Mouse (Mus musculus) olfactory bulb, adult 2 months (tissue): ENCODE measurements around the gene Bst2. TPM values are rescaled to one million over a fixed set of nuclear protein-coding genes. Genes with fewer than 3 reads are reported as not detected.
"Not testable (repeated sequence)": the region's sequence is repeated elsewhere in the genome, so short reads cannot be mapped to it uniquely, and the experiment has no call there.

Source experiments
- H3K27ac ChIP-seq: fragments of 200-500 bp; 2 replicates; pipeline ENCODE4 v1.5.1; 2012; ENCODE audit warnings: low read depth, low read length; ENCODE audit not compliant: insufficient read depth
- H3K4me1 ChIP-seq: fragments of 200-500 bp; 2 replicates; pipeline ENCODE4 v1.6.1; 2012; ENCODE audit warnings: low read length; ENCODE audit not compliant: control insufficient read depth, insufficient read depth
- H3K4me3 ChIP-seq: fragments of 200-500 bp; 2 replicates; pipeline ENCODE4 v1.5.1; 2012; ENCODE audit warnings: mild to moderate bottlenecking, low read depth, low read length, moderate library complexity; ENCODE audit not compliant: insufficient read depth
- CTCF ChIP-seq: fragments of 200-500 bp; IDR thresholded peaks from 2 replicates; pipeline ENCODE4 v1.5.1; 2012; ENCODE audit warnings: low read depth, mild to moderate bottlenecking, low read length, moderate library complexity; ENCODE audit not compliant: insufficient read depth
- POLR2A ChIP-seq: fragments of 200-500 bp; IDR thresholded peaks from 2 replicates; pipeline ENCODE4 v1.6.1; 2012; ENCODE audit warnings: mild to moderate bottlenecking, low read depth, low read length, moderate library complexity; ENCODE audit not compliant: insufficient read depth
- WGBS: fragments of 180-500 bp; shearing (Covaris S2); methylation state at CpG from one replicate; pipeline ENCODE4 v1.1.7; 2018; 5-methylcytosine and 5-hydroxymethylcytosine counted together
- polyA plus RNA-seq: library from polyadenylated mRNA; stranded (reverse); fragments of >200 nt; gene quantifications from 2 replicates; pipeline ENCODE4 v1.2.4, GENCODE M21; 2012; ENCODE audit warnings: low replicate concordance; ENCODE audit not compliant: missing spikeins, insufficient read depth, insufficient read length

Gene Bst2
- polyA plus RNA-seq, 1 experiment = not detected

DNA sequence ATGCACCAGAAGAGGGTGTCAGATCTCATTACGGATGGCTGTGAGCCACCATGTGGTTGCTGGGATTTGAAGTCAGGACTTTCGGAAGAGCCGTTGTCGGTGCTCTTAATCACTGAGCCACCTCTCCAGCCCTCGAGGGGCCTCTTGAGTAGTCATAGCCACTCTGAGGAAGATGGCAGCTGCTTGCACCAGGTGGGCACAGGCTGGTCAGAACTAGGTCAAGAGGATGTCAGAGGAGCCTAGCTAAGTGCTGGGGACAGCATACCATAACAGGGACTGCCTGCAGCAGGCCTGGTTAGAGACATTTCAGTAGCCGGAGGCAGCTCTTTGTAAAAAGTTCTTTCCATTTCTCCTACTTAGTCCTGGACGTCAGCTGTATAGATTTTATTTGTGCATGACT lies 13.5 kb upstream of the Bst2 start:
- Histone ChIP-seq H3K27ac (no peak overlapping the region), H3K4me1 (no peaks in the 10 kb centered on the region), H3K4me3 (no peak overlapping the region)
- 72% methylated on average over 7 of the region's 7 CpGs for WGBS
- TF ChIP-seq POLR2A = no peak
- TF ChIP-seq CTCF = no peak

DNA sequence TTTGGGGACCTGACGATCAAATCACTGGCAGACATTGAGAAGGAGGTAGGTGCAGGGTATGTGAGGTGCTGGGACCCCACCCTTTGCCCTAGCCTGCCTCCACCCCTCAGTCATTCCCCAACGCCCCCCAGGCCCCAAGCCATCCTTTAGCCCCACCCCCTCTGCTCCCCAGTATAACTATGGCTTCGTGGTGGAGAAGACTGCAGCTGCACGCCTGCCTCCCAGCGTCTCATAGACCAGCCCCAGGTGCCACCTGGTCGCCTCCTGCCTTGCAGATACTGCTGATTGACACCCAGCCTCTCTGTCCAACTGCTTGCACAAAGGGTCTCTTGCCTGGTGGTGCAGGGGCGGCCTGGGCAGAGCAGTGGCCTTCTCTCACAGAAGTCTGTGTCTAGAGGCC lies 10.3 kb upstream of the Bst2 start:
- Histone ChIP-seq H3K4me1 (peaks cover 10% of the 10 kb centered on the region), H3K4me3 (no peak overlapping the region), H3K27ac (no peak overlapping the region)
- 82% methylated on average over 7 of the region's 7 CpGs for WGBS
- TF ChIP-seq POLR2A (no peak), CTCF (no peak)

DNA sequence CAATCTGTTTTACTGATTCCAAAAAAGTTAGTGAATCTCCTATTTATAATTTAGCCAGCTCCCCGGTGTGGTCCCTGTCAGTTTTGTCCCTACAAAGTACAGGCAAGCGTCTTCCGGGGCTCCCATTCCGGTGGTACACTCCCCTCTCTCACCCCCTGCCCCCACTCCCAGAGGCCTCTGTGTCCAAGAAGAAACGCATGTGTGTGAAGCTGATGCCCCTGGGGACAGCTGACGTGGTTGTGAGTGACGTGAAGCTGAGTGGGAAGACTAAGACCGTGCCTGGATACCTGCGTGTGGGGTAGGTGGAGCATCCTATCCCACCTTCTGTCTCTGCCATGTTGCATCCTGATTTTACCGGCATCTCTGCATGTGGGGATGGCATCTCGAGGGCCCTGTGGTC lies 7.8 kb upstream of the Bst2 start:
- no peak for TF ChIP-seq CTCF
- TF ChIP-seq POLR2A = no peak
- no peak overlapping the region for H3K27ac ChIP-seq
- H3K4me3 ChIP-seq = no peak overlapping the region
- WGBS = 89% methylated on average over 11 of the region's 11 CpGs
- peaks cover 10% of the 10 kb centered on the region for H3K4me1 ChIP-seq

DNA sequence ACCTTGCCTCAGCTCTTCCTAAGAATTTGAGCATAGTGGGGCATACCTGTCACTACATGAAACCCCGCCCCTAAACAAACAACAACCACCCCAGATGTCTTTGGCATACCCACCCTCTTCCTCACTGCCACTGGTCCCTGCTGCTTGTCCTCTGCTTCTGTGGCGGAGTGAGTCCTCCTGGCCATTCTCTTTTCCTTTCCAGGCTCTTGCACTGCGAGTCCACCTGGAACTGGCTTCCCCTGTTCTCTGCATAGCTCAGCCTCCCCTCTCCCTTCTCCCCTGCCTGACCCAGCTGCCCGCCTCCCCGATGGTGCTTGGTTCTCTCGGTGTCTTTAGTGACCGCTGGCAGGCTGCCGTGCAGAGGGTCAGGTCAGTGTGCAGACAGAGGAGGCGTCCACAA lies 6.5 kb upstream of the Bst2 start:
- TF ChIP-seq POLR2A (no peak), CTCF (no peak)
- H3K4me3 ChIP-seq = peak overlapping the region; percentile 85; the same call in 1 of the 2 replicates
- H3K27ac ChIP-seq = no peak overlapping the region
- 87% methylated on average over 9 of the region's 9 CpGs for WGBS
- peaks cover 10% of the 10 kb centered on the region for H3K4me1 ChIP-seq

DNA sequence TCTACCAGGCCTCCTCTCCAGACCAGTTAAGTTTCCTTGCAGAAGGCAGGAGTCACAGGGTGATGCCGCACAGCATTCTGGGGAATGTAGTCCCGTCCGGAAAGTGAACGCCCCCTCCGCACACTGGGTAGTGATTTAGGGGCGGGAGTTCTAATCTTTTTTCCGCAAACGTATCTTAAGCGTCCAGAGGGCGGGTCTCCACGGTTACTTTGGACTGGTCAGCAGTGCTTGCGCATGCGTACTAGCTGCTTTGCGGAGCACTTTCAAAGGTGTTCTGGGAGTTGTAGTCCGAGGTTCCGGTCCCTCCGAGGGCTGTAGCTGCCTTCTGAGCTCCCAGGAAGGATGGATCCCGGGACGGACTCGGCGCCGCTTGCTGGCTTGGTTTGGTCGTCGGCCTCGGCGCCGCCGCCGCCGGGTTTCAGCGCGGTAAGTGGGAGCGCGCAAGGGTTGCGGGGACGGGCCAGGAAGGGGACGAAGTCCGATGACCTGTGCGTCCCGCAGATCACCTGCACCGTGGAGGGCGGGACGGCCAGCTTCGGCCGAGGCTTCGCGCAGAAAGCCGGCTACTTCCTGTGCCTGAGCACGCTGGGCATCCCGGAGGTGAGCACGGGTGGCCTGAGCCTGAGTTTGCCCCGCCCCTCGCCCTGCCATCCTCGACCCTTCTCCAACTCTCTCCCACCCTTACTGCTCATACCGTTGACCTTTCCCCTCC lies 5.5 kb upstream of the Bst2 start, which contains the start of gene Mvb12a:
Gene Mvb12a (plus strand): TSS at position 291 of the 712 bp plus-strand sequence.
- TF ChIP-seq CTCF (no peak), POLR2A (0 out of 2 replicates have a peak, but pooled peaks have one; percentile 23)
- H3K4me3 ChIP-seq = peak within 1 kb of the TSS; percentile 85
- H3K27ac ChIP-seq = 0 out of 2 replicates have a peak within 1 kb of the TSS, but pooled peaks have one; percentile 23
- WGBS = under 1% methylated on average over 54 of the region's 55 CpGs
- H3K4me1 ChIP-seq = peaks cover 10% of the 10 kb centered on the region

DNA sequence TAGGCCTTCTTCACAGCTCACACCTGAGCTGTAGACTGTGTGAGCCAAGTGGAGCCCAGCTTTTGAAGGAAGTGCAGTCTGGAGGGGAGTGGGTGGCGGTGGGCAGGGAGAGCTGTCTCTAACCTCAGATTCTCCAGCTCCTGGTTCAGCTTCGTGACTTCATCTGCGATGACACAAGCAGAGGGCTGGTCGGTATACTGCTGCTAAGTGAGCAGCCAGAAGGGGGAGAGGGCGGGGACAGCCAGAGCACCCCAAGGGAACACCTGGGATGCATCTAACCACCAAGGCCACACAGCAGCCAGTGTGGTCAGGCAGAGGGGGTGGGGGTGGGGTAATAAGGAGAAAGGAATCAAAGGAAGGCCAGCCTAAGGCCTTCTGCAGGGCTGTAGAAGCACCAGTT lies 1.6 kb downstream of the Bst2 start:
- no peak for TF ChIP-seq CTCF
- no peak for TF ChIP-seq POLR2A
- H3K27ac ChIP-seq = no peak overlapping the region
- no peak overlapping the region for H3K4me3 ChIP-seq
- H3K4me1 ChIP-seq = peaks cover 10% of the 10 kb centered on the region
- WGBS = 79% methylated on average over 5 of the region's 5 CpGs

DNA sequence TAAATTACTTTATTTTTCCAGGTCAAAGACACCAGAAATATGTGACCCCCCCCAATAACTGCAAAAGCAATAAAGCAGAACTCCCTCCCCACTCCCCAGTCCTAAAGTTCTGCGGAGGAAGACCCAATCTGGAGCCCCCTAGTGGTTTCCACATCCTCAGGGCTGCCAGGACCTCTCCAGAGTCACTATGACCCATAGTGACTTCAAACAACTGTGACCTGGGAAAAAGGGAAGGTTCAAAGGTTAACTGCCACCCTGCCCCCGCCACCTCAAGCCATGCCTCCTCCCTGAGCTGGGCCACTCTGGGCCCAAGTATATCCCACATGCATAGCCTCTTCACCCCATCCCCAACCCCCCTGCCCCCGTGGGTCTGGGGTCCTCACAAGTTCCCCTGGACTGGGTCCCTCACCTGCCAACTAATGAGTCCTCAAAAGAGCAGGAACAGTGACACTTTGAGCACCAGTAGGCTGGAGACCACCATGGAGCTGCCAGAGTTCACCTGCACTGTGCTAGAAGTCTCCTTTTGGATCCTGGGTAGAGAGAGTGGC lies 2.9 kb downstream of the Bst2 start:
- no peak for TF ChIP-seq POLR2A
- no peak for TF ChIP-seq CTCF
- WGBS = 46% methylated on average over 3 of the region's 3 CpGs
- Histone ChIP-seq H3K27ac (no peak overlapping the region), H3K4me1 (peaks cover 10% of the 10 kb centered on the region), H3K4me3 (no peak overlapping the region)

DNA sequence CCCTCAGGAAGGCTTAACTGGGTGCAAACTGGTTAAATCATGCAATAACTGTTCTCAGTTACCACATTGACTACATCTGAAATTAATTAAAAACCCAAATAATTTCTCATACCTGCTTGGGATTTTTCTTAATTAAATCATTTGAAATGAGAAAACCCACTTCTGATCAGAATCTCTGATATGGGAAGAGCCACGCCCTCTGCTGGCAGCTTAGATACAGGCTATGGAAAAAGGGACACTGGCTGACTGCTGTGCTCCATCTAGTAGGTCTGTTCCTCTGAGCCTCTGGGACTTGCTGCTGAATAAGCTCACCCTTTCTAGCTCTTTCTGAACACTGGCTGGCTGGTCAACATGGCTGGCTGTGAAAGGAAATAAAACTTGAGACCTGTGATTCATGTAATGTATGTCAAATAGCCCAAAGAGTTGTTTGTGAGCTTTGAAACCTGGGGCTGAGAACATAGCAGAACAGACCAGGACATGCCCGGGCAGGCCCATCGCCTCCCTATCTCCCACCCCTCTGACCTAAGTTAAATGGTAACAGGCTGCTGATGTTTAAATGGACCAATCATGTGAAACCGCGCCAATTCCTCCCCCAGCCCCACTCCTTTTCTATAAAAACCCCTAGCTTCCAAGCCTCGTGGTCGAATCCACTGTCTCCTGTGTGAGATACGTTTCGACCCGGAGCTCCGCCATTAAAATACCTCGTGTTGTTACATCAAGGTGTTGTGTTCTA lies 6.4 kb downstream of the Bst2 start:
- not testable (repeated sequence) for H3K27ac ChIP-seq, H3K4me1 ChIP-seq, H3K4me3 ChIP-seq
- 72% methylated on average over 8 of the region's 12 CpGs for WGBS

DNA sequence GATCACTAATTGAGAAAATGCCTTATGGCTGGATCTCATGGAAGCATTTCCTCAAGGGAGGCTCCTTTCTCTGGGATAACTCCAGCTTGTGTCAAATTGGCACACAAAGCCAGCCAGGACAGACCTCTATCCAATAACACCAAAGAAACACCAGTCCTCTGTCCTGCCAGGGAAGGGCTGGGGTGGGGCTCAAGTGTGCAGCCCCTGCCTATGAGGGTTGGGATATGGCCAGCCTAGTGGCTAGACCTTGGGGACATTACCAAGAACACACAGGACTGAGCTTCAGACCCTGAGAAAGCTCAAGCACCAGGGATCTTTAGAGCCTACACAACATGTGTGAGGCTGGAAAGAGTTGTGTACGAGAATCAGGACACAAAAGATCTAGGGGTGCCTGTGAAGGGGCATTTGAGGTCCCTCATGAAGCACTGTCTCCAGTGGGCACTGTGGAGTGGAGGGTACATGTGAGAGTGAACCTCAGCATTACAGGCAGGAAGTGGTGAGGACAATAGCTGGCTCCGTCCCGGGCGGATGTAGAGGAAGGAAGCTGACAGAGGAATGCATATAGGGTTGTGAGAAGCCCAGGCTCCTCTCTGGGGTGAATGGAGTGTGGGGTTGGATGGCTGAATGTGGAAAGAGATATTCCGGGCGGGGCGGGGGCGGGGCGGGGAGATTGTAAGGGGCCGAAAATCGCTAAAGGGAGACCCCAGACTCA lies 8.7 kb downstream of the Bst2 start:
- WGBS = 85% methylated on average over 11 of the region's 11 CpGs
- Histone ChIP-seq H3K4me3 (no peak overlapping the region), H3K27ac (no peak overlapping the region), H3K4me1 (peaks cover 3% of the 10 kb centered on the region)
- TF ChIP-seq POLR2A (no peak), CTCF (no peak)
